Mouse (Mus musculus) T-helper 2 cell (primary cell): ENCODE data around the gene Alkbh4.
"Not testable (repeated sequence)": the region's sequence is repeated elsewhere in the genome, so short reads cannot be mapped to it uniquely, and the experiment has no call there.

Experiments used
- in situ Hi-C: fragments of 300-600 bp; cut with MboI, MseI; formaldehyde crosslinking; loops from one replicate; pipeline ENCODE4 v1.15.1; 2025; ENCODE audit warnings: high pct_unique_total_duplicates

Gene Alkbh4

DNA sequence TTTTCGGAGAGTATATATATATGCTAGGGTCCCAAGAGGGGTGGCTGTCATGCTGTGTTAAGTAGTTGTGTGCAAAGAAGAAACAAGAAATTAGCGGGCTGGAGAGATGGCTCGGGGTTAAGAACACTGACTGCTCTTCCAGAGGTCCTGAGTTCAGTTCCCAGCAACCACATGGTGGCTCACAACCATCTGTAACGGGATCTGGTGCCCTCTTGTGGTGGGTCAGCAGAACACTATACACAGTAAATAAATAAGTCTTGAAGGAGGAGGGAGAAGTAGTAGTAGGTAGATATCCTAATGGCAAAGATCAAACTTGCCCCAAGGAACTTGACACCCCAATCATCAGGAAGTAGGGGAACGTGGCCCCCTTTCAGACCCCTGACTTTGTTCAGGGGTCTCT lies 6.8 kb downstream of the Alkbh4 start:
- in situ Hi-C loops = no loop called here

DNA sequence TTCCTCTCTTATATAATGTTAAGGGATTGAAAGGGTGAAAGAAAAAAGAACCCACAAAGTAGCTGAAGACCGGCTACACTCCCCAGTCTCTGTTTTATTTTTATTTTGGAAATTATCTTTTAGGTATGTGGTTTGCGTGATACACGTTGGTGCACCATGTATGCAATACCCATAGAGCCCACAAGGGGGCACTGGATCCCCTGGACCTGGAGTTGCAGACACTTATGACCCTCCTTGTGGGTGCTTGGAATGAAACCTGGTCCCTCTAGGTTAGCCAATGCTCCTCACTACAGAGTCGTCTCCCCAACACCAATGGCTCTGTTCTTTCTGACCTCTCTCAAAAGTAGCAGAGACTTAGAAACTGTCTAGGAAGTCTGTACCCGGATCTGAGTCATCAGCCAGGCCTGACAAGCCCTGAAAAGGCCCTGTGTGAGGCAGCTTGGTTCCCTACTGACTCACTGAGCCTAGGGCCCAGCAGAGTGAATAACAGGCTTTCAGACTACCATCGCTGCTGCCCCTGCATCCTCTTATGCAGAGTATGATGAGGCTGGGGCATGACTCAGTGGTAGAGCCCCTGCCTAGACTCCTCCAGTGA lies 7.3 kb downstream of the Alkbh4 start:
- in situ Hi-C loops = no loop called here

DNA sequence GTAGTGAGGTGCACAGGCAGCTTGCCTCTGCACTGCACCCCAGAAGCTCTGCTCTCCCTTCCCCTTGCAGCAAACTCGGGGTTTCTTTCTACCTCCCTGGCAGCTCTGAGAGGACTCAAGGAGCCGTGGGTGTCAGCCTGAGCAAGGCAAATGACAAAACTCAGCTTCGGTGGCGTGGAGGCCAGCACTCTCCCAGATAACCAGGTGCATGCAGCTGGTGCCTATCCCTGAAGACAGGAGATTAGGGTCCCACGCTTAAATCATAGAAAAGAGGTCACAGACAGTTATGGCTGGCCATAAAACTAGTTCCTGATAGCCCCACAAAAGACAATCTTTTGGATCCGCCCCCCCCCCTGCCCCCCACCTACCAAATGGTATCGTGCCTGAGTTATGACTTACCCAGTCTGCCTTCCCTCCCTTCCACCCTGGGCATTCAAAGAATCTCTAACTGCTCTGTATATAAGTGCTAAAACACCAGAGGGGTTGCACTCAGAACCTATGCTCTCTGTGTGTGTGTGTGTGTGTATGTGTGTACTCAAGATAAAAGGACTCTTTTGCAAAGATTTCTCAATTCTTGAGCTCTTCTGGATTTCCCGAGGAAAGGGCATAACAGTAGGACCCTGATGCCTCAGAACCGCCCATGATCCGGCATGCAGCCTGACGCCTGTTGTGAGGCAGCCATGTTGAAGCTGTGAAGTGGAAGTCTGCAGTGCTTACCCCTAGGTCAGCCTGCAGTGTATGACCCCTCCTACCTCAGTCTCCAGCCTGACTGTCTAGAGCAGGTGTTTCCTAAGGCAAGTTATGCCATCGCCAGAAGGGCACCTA lies 8.9 kb downstream of the Alkbh4 start:
- in situ Hi-C loops = no loop called here

DNA sequence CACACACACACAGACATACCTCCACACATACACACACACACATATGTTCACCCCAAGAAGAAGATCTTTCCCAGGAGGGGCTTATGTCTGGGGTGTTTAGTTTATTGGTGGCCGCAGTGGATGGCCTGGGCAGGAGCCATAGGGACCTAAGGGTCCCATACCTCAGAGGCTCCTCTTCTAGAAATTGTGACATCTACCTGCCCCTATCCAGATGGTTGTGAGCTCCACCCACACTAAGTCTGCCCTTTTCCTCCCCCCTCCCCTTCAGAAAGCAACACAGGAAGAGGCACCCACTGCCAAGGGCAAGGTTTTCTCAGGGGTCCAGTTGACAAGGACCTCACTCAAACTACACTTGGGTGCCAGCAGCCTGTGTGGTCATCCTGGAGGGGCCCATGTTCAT lies 11.0 kb downstream of the Alkbh4 start:
- in situ Hi-C loops = no loop called here

DNA sequence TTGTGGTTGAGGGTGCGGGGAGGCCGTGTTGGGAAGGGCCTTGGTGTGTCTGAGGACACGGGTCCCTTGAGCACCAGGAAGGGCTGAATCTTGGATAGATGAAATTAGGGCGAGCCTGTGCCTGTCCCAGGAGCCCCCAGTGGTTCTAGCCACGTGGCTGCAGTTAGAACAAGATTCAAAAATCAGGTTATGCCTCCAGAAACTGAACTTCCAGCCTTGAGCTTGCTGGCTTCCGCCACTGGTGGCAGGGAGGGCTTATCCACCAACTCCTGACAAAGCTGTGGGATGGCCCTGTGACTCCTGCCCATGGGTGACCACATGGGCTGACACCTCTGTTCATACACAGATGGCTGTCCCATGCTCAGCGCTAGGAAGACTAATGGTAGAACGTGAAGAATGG lies 11.8 kb downstream of the Alkbh4 start:
- in situ Hi-C loops = no loop called here

DNA sequence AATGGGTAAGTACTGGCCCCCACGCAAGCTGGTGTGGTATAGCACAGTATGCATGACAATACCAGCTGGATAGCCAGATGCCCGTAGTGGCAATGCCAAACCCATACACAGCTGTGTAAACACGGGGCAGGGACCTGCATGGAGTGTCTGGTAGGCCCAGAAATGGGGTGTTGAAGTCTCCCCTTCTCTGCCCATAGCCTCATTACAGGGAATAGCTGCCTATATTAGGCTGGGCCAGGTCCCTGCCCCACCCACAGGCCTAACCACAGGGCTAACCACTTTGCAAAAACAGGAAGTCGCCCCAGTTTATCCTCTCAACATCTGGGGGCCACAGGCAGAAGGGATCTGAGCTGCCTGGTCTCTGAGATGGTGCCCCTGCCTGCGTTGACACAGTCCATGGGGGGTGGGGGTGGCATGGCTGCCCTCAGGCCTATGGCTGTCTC lies 13.2 kb downstream of the Alkbh4 start:
- in situ Hi-C loops = not testable (repeated sequence)

DNA sequence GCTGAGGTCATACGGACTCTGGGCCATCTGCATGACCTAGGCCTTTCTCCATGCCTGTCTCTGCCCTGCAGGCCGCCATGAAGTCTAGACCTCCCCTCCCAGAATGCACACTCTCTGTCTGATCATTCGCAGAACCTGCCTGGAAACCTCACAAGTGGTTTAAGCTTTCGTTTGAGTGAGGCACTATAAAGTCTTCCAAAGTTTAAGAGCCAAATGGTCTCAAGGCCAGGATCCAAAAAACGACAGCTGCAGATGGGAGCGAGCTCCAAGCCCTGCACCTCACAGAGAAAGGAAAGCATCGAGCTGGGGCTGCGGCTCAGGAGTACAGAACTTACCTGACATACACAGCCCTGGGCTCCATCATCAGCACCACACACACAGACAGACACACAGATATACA lies 16.4 kb downstream of the Alkbh4 start:
- in situ Hi-C loops = no loop called here

DNA sequence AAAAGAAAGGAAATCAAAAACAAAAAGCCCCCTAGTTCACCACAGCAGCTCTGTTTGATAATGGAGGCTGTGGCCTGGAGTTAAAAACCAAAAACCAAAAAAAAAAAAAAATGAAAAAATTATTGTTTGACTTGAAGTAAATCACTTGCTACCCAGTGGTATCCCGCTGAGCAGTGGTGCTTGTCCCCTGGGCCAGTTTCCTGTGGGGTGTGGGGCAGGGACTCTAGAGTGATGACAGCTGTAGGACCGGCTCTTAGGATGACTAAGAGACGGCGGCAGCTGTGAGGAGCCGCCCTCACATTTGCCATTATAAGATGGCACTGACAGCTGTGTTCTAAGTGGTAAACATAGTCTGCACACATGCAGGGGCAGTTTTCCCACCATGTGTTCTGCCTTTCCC lies 19.5 kb downstream of the Alkbh4 start:
- in situ Hi-C loops = no loop called here

DNA sequence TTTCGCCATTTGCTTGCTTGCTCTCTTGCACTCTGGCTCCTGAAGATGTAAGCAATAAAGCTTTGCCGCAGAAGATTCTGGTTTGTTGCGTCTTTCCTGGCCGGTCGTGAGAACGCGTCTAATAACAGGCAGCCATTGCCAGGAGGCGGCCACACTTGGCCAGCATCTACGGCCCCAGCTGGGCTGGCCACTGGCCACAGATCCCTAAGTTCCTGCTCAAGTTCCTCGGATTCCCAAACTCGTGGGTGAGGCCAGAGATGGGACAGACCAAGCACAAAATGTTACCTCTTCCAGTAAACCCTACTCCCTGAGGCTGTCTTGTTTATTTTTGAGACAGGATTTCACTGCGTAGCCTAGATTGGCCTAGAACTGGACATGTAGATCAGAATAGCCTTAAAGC lies 24.1 kb downstream of the Alkbh4 start:
- in situ Hi-C loops = loop anchor here (10.0 kb wide), 1 partner anchor 1045 kb away; no protein-coding TSS in a partner anchor

DNA sequence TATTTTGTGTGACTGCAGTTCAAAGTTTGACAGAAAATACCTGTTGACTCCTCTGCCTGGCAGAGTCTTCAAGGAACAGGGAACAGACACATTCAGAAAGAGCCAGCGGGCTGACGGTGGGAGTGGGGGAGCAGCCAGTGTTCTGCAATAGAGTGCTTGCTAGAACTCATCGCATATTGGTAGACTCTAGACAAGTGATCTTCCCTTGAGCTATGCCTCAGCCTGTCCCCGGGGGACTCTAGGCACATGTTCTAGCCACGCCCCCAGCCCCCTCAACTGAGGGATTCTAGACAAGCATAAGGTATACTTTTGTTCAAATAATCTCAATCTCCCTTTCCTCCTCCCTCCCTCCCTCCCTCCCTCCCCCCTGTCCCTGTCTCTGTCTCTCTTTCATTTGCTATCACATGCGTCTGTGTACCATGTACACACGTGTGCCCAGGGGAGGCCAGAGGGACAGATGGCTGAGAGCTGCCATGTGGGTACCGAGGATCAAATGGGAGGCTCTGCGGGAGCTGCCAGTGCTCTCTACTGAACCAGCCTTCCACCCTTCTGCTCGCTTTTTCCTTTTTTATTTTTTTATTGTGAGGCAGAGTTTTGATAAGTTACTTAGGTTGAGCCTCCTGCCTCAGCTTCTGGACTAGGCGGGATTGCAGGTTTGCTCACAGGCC lies 28.0 kb downstream of the Alkbh4 start:
- in situ Hi-C loops = loop anchor here (10.0 kb wide), 1 partner anchor 1041 kb away; no protein-coding TSS in a partner anchor

DNA sequence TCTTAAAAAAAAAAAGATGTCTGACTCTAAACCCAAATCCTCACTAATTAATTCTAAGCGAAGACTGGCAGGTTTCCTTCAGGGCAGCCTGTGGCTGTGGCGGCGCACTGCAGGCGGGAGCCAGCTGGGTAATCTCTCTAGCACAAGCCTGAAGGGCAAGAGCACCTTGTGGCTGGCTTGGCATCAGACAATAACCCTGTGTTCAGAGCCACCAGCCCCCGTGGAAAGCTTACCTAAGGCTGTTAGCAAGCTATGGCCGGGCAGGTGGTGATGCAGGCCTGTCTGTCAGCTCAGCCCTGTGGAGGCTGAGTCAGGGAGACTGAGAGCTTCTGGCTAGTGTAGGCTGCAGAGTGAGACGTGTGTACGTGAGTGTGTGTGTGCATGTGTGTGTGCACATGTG lies 29.3 kb downstream of the Alkbh4 start:
- in situ Hi-C loops = loop anchor here (10.0 kb wide), 1 partner anchor 1040 kb away; no protein-coding TSS in a partner anchor

DNA sequence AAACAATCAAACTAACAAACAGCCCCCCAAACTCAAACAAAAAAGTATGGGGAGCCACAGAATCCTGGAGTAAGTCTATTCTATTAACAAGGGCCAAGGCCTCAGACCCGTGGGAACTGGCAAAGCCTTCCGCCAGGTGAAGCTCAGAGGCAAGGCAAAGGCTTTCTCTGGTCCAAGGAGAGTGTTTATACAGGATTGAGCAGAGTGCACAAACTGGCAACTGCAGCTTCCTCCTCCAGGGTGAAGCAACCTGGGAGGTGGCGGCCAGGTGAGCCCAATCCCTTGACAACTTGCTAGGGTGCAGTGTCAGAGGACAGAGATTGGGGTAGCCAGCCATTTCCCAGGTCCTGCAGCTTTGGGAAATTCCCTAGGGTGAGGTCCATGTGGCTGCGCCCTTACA lies 31.4 kb downstream of the Alkbh4 start:
- in situ Hi-C loops = loop anchor here (10.0 kb wide), 1 partner anchor 1038 kb away; no protein-coding TSS in a partner anchor

DNA sequence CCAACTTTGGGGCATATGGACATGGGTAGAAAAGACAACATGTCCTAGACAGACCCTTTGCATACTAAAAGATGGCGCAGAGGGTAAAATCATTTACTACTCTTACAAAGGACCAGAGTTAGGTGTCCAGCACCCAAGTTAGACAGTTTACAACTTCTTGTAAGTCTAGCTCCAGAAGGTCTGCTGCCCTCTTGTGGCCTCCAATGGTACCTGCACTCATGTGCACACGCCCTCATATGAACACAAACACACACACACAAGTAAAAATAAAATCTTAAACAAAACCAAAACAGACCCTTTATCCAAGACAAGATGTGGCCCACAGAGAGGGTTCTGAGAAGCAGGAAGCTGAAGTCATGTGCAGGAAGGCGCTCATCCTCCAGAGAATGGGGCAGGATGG lies 32.1 kb downstream of the Alkbh4 start:
- in situ Hi-C loops = loop anchor here (10.0 kb wide), 1 partner anchor 1037 kb away; no protein-coding TSS in a partner anchor

DNA sequence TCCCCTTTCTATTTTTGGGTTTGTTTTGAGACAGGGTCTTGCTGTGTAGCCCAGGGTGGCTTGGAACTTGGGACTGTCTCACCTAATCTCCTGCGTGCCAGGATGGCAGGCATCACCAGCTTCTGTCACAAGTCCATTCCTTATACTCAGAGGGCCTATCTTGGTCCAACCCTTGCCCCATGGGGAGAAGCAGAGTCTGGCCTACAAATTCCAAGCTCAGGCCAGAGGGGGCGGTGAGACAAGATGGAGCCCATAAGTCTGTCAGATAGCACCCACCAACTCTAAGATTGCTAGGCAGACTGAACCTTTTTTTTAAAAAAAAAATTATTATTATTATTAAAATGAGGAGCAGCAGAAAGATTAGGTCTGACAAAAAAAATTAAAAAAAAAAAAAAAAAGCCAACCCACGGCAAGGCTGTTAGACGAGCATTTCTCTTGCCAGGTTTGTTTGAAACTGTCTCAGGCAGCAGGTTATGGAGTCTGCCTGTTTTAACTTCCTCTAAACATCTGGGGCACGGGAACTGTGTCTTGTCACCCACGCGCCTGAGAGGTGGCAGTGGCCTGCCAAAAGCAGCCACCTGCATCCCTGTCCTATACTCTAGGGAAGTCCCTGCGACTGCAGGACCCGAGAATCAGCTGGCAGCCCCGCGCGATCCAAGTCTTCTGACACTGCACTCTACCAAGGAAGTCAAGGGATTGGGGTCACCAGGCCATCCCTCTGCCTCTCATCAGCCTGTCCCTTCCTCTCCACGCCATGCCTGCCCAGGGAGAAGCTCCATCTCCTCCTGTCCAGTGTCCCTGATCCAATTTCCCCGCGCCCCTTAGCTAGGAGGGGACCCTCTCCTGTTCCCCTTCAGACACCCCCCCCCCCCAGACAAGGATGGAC lies 33.9 kb downstream of the Alkbh4 start:
- in situ Hi-C loops = loop anchor here (10.0 kb wide), 1 partner anchor 1035 kb away; no protein-coding TSS in a partner anchor

DNA sequence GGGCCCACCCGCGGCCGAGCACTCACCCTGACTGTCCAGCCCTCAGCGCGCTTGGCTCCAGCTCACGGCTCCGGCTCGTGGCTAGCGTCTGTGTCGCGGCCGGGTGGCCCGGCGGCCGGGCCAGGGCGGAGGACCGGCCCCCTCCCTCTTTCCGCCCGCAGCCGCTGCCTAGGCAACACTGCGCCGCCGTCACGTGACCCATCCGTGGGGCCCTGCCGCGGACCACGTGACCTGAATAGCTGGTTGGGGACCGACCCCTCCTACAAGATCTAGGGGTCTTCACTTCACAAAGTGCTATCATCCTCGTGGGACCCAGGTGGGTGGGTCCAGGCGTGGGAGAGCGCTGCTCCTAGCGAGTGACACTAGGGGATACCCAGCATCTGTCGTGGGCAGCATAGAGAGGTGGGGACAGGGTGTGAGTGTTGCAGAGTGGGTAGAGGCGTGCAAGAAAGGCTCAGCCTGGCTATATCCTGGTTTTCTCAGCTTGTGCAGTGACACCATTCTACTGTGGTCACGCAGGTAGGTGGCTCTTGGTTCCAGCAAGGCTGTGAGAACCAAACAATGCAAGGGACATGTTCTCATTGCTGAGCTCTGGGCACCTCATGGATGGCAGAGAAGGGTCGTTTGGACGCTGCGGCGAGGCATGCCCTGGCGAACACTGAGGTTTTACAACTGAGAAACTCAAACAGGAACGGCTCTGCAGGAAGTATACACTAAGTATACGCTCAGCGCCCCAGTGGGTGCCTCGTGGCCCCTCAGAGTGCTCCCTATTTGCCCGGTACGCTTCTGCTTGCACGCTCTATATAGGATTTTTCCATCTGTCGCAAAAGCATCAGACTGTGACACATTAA lies 34.8 kb downstream of the Alkbh4 start, which contains the start of gene Orai2:
Orai2 (minus strand) TSS at position 202 of the 851 bp plus-strand sequence.
- in situ Hi-C loops = no loop called here

DNA sequence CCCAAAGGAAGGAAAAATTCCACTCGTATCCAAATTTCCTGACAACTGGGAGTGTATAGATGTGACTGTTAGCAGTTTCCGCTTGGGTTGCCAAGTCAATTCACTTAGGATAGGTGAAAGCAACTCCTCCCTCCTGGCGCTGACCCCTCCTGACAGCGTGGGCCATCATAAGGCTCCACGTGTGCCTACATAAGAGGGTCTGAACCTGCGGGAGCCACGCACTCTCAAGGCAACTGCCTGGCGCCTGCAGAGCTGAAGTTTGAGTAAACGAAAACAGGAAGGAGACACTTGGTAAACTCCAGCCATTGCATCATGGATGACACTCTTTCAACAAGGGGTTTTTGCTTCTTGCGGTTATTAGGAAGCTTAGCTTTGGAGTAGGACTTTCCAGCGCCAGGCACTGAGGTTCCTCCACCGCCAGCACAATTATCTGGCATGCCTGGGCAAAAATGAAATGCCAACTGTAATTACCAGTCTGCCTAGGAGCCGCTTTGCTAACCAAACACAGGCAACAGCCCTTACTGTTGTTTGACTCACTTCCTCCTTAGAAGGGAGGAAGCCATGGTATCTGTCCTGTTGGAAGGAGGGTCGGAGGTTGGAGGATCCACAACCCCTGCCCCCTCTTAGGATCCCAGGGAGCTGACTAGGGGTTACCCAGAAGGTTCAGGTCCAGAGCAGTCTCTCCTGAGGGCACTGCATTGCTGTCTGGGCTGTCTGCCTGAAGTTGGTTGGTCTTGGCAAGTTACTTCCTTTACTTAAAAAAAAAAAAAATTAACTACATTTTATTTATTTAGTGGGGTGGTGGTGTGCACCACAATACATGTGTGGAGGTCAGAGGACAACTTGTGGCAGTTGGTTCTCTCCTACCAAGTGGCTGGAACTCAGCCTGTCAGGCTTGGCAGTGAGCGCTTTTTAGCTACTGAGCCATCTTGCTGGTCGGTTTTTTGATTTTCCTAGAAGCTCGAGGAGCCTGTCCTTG lies 35.7 kb downstream of the Alkbh4 start:
- in situ Hi-C loops = no loop called here

DNA sequence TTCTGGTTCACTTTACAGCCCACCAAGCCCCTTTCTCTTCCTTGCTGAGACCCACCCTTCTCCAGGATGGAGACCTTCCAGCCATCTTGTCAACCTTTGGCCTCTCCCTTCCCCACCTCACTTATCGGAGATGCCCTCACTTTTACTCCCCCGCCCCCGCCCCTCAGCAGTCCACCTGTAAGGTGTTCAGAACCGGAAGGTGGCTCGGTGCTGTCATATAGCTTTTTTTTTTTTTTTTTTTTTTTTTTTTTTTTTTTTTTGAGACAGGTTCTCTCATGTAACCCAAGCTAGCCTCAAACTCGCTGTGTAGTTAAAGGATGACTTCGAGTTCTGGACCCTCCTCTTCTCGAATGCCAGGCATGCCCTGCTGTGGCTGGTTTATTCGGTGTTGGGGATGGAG lies 37.0 kb downstream of the Alkbh4 start:
- in situ Hi-C loops = no loop called here

DNA sequence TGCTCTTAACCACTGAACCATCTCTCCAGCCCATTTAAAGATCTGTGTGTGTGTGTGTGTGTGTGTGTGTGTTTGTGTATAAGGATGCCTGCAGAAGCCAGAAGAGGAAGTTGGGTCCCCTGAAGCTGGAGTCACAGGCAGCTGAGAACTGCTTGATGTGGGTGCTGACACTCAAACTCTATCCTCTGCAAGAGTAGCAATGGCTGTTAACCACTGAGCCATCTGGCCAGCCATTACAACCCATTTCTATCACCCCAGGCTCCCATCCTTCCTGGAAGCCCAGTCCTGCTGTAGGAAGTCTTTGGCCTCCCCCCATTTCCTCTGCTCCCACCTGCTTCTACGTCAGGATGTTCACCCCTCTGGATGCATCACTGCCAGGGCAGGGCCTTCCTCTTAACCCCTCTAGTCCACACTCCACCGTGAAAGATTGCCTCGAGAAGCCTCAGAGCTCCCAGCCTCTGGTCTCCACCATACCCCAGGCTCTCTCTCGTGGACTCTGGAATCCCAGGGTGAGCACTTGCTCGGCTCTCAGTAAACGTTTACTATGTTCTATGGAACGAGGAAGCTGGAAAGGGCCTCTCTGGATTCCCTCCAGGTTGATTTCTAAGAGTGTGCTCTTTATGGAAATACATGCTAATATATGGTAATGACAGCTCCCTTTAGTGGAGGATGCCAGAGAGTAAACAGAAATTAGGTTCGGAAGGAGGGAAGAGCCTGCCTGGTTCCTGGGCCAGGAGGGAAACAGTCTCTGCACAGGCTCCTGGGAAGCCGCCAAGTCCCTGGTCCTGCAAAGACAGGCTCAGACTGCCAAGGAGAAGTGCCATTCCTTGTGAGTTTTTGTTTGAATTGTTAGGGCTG lies 37.9 kb downstream of the Alkbh4 start:
- in situ Hi-C loops = no loop called here
